Mouse (Mus musculus): ENCODE results near the gene Unc45b. TPM values are rescaled to one million over a fixed set of nuclear protein-coding genes. Genes with fewer than 3 reads are reported as not detected.

Unc45b gene
- polyA plus RNA-seq (2012; rRNA removed) = 1.2 and 7.1 TPM in 2 replicates

GRCm38 (mm10) chr11:82910250-82910649 is at the start of gene Unc45b:
Unc45b (plus strand) TSS chr11:82910550.
- Histone ChIP-seq H3K27ac (ENCODE audit: control insufficient read depth, insufficient read depth, low read length) (no peak within 1 kb of the TSS), H3K36me3 (ENCODE audit: control insufficient read depth, insufficient read depth, low read length) (no peaks in the 10 kb centered on the region), H3K4me1 (replicated peaks; ENCODE audit: control insufficient read depth, insufficient read depth, low read length) (peaks cover 10% of the 10 kb centered on the region), H3K4me3 (ENCODE audit: control insufficient read depth, insufficient read depth, low read length) (no peak within 1 kb of the TSS), H3K27me3 (ENCODE audit: control insufficient read depth, insufficient read depth, low read length) (no peaks in the 10 kb centered on the region)
- TF ChIP-seq CTCF (IDR thresholded peaks at IDR 0.05; ENCODE audit: borderline replicate concordance, control insufficient read depth, extremely low read depth, insufficient read depth, low read length, poor library complexity) = no peak
- no peak for TF ChIP-seq POLR2A (IDR thresholded peaks at IDR 0.05; ENCODE audit: control insufficient read depth, extremely low read depth, insufficient read depth, low read length, poor library complexity)
- 96% methylated on average over 4 of the region's 4 CpGs for WGBS
- no peak for DNase-seq

GRCm38 (mm10) chr11:82860759-82861158 is 49.6 kb upstream of the Unc45b start:
- DNase-seq = no peak
- no peak overlapping the region for H3K4me3 ChIP-seq (ENCODE audit: control insufficient read depth, insufficient read depth, low read length)
- no peaks in the 10 kb centered on the region for H3K27me3 ChIP-seq (ENCODE audit: control insufficient read depth, insufficient read depth, low read length)
- H3K36me3 ChIP-seq (ENCODE audit: control insufficient read depth, insufficient read depth, low read length) = no peaks in the 10 kb centered on the region
- 7% methylated on average over 6 of the region's 6 CpGs for WGBS
- TF ChIP-seq POLR2A (IDR thresholded peaks at IDR 0.05; ENCODE audit: control insufficient read depth, extremely low read depth, insufficient read depth, low read length, poor library complexity) = no peak
- no peak for TF ChIP-seq CTCF (IDR thresholded peaks at IDR 0.05; ENCODE audit: borderline replicate concordance, control insufficient read depth, extremely low read depth, insufficient read depth, low read length, poor library complexity)
- H3K4me1 ChIP-seq (replicated peaks; ENCODE audit: control insufficient read depth, insufficient read depth, low read length) = peaks cover 6% of the 10 kb centered on the region
- no peak overlapping the region; the same call in 1 of the 2 replicates for H3K27ac ChIP-seq (ENCODE audit: control insufficient read depth, insufficient read depth, low read length)

- whole genome bisulfite sequencing = 88% methylated on average over 8 of the region's 8 CpGs
- Histone ChIP-seq H3K4me1 (replicated peaks; ENCODE audit: control insufficient read depth, insufficient read depth, low read length) (peaks cover 6% of the 10 kb centered on the region), H3K27me3 (ENCODE audit: control insufficient read depth, insufficient read depth, low read length) (no peaks in the 10 kb centered on the region), H3K4me3 (ENCODE audit: control insufficient read depth, insufficient read depth, low read length) (no peak overlapping the region), H3K27ac (ENCODE audit: control insufficient read depth, insufficient read depth, low read length) (no peak overlapping the region), H3K36me3 (ENCODE audit: control insufficient read depth, insufficient read depth, low read length) (no peaks in the 10 kb centered on the region)
- TF ChIP-seq CTCF (IDR thresholded peaks at IDR 0.05; ENCODE audit: borderline replicate concordance, control insufficient read depth, extremely low read depth, insufficient read depth, low read length, poor library complexity) = no peak
- no peak for TF ChIP-seq POLR2A (IDR thresholded peaks at IDR 0.05; ENCODE audit: control insufficient read depth, extremely low read depth, insufficient read depth, low read length, poor library complexity)
- DNase-seq = no peak
These were observed 48.8 kb upstream of the Unc45b start for GRCm38 (mm10) chr11:82861558-82861957.

- no peaks in the 10 kb centered on the region for H3K36me3 ChIP-seq (ENCODE audit: control insufficient read depth, insufficient read depth, low read length)
- WGBS = 97% methylated on average over 9 of the region's 9 CpGs
- no peaks in the 10 kb centered on the region for H3K27me3 ChIP-seq (ENCODE audit: control insufficient read depth, insufficient read depth, low read length)
- peaks cover 6% of the 10 kb centered on the region for H3K4me1 ChIP-seq (replicated peaks; ENCODE audit: control insufficient read depth, insufficient read depth, low read length)
- no peak overlapping the region for H3K4me3 ChIP-seq (ENCODE audit: control insufficient read depth, insufficient read depth, low read length)
- no peak for DNase-seq
- H3K27ac ChIP-seq (ENCODE audit: control insufficient read depth, insufficient read depth, low read length) = no peak overlapping the region
- TF ChIP-seq POLR2A (IDR thresholded peaks at IDR 0.05; ENCODE audit: control insufficient read depth, extremely low read depth, insufficient read depth, low read length, poor library complexity) (no peak), CTCF (IDR thresholded peaks at IDR 0.05; ENCODE audit: borderline replicate concordance, control insufficient read depth, extremely low read depth, insufficient read depth, low read length, poor library complexity) (no peak)
These were observed 47.7 kb upstream of the Unc45b start for GRCm38 (mm10) chr11:82862638-82863037.

- H3K4me1 ChIP-seq (replicated peaks; ENCODE audit: control insufficient read depth, insufficient read depth, low read length) = peaks cover 6% of the 10 kb centered on the region
- H3K4me3 ChIP-seq (ENCODE audit: control insufficient read depth, insufficient read depth, low read length) = no peak overlapping the region
- TF ChIP-seq POLR2A (IDR thresholded peaks at IDR 0.05; ENCODE audit: control insufficient read depth, extremely low read depth, insufficient read depth, low read length, poor library complexity) (no peak), CTCF (IDR thresholded peaks at IDR 0.05; ENCODE audit: borderline replicate concordance, control insufficient read depth, extremely low read depth, insufficient read depth, low read length, poor library complexity) (no peak)
- H3K36me3 ChIP-seq (ENCODE audit: control insufficient read depth, insufficient read depth, low read length) = no peaks in the 10 kb centered on the region
- no peak for DNase-seq
- WGBS = 97% methylated on average over 2 of the region's 2 CpGs
- H3K27ac ChIP-seq (ENCODE audit: control insufficient read depth, insufficient read depth, low read length) = no peak overlapping the region
- no peaks in the 10 kb centered on the region for H3K27me3 ChIP-seq (ENCODE audit: control insufficient read depth, insufficient read depth, low read length)
These were observed 47.3 kb upstream of the Unc45b start for GRCm38 (mm10) chr11:82863059-82863458.

GRCm38 (mm10) chr11:82863488-82863931 is 46.8 kb upstream of the Unc45b start:
- Histone ChIP-seq H3K4me3 (ENCODE audit: control insufficient read depth, insufficient read depth, low read length) (no peak overlapping the region), H3K4me1 (replicated peaks; ENCODE audit: control insufficient read depth, insufficient read depth, low read length) (peaks cover 6% of the 10 kb centered on the region), H3K27me3 (ENCODE audit: control insufficient read depth, insufficient read depth, low read length) (no peaks in the 10 kb centered on the region), H3K27ac (ENCODE audit: control insufficient read depth, insufficient read depth, low read length) (no peak overlapping the region), H3K36me3 (ENCODE audit: control insufficient read depth, insufficient read depth, low read length) (no peaks in the 10 kb centered on the region)
- no peak for DNase-seq
- TF ChIP-seq POLR2A (IDR thresholded peaks at IDR 0.05; ENCODE audit: control insufficient read depth, extremely low read depth, insufficient read depth, low read length, poor library complexity) (no peak), CTCF (IDR thresholded peaks at IDR 0.05; ENCODE audit: borderline replicate concordance, control insufficient read depth, extremely low read depth, insufficient read depth, low read length, poor library complexity) (no peak)
- 93% methylated on average over 4 of the region's 4 CpGs for WGBS

GRCm38 (mm10) chr11:82865957-82866356 is 44.4 kb upstream of the Unc45b start:
- Histone ChIP-seq H3K27me3 (ENCODE audit: control insufficient read depth, insufficient read depth, low read length) (no peaks in the 10 kb centered on the region), H3K36me3 (ENCODE audit: control insufficient read depth, insufficient read depth, low read length) (no peaks in the 10 kb centered on the region), H3K27ac (ENCODE audit: control insufficient read depth, insufficient read depth, low read length) (no peak overlapping the region), H3K4me1 (replicated peaks; ENCODE audit: control insufficient read depth, insufficient read depth, low read length) (peaks cover 7% of the 10 kb centered on the region), H3K4me3 (ENCODE audit: control insufficient read depth, insufficient read depth, low read length) (no peak overlapping the region)
- 92% methylated on average over 10 of the region's 10 CpGs for WGBS
- TF ChIP-seq POLR2A (IDR thresholded peaks at IDR 0.05; ENCODE audit: control insufficient read depth, extremely low read depth, insufficient read depth, low read length, poor library complexity) (no peak), CTCF (IDR thresholded peaks at IDR 0.05; ENCODE audit: borderline replicate concordance, control insufficient read depth, extremely low read depth, insufficient read depth, low read length, poor library complexity) (no peak)
- DNase-seq = no peak
